Mouse (Mus musculus) cerebellum, postnatal 4 days (tissue): ENCODE results near the gene St6galnac5.

ENCODE experiments used
- DNase-seq, 2 experiments: peaks; one replicate each; pipeline ENCODE4 v3.0.0; 2022; ENCODE audit warnings: low spot score in 2 of 2, mixed read lengths in 1 of 2

Gene St6galnac5

DNA sequence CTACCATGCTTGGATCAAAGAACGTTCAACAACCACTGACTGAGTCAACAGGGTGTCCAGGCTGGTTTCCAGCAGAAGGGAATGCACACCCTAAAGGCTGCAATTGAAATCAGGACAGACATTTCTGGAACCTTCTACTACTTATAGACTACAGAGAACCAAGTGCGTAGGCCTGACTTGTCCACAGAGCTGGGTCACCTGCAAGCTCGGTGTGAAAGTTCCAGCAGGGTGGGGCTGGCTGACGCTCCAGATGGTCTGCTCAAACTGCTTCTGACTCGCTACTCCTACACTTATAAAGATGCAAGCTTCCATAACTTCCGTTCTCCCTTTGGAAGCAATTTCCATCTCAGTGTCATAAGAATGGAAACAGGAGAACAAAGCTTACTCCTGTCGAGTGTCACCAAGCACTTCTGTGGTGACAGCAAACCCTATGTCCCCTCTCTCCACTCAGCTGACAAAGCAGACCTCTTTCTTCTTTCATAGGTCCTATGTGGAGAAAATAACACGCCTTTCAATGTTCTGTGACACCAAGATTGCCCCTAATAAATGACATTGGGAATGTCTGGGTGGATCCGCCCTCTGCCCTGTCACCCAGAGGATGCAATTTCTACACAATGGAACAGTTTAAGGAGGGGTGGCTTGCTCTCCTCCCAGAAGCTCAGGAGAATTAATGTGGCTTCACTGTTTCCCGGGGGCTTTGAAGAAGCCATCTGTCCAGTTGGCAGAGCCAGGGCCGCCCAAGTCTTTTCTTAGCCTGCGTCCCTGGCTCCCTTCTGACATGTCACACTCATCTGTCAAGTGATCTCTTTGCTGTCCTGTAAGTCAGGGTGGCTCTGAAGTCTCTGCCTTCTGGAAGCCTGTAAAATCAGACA, 114.2 kb downstream of the St6galnac5 start:
- DNase-seq, result no peak

DNA sequence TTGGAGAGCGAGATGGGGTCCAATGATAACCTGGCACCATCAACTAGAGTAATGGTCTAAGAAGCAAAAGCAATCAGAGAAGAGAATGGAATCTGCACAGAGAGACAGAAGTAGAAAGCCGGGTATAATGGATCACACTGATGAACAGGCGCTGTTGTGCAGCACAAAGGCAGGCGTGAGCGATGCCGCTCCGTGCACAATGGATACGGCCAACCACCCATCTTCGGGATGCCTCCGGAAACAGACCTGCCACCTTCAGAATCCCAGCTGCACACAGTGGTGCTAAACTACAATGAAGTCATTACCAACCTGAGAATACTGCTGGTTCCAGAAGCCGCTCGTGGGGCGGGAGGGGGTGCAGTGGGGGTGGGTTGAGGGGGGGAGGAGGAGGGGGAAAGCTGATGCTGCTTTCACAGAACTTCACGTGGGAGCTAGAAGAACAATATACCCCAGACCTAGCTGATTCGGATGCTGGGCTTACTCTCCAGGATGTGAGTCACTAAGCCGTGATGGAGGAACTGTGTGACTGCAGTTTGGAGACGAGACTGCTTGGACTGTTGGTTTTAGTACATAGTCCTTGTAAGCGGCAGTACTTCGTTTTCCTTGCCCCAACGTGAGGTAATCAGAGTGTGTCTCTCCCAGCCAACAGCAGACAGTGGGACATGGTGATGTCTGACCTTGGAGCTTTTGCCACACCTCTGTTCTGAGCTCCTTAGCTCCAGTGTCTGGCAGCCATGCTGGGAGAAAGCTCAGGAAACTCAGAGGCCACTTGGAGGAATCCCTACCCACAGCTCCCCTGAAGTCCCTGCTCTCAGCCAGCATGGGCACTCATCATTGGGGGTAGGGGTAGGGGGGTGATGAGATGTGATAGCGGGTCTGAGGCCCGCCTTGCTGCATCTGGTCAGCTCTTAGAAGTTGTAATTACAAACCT, 115.7 kb downstream of the St6galnac5 start:
- DNase-seq, result no peak

DNA sequence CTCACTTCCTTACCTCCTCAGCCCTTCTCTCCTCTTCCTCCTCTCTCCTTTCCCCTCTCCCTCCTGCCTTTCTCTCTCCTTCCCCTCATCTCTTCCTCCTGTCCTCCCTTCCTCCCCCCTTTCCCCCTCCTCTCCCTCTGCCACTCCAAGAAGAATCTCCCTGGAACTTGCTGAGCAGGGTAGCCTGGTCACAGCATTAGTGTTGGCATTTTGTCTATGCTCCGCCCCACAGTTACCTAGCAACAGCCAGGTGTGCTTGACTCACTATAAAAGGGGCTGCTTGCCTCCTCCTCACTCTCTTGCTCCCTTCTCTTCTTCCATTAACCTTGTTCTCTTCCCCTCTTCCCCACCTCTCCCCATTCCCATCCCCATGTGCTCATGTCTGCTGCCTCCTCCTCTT, 120.1 kb downstream of the St6galnac5 start:
- DNase-seq, result no peak

DNA sequence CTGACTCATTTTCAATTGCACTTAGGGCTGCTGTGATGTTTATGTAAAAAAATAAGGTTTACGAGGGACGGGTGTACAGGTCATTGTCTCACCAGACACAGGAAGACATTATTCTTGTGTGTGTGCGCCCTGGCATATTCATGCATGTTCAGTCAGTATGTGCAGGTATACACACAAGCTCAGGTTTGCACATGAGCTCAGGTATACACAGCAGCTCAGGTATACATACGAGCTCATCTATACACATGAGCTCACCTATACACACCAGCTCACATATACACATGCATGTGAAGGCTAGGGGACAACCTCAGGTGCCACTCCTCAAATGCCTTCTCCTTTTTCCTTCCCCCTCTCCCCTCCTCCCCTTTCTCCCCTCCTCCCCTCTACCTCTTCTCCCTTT, 120.6 kb downstream of the St6galnac5 start:
- DNase-seq, result no peak

DNA sequence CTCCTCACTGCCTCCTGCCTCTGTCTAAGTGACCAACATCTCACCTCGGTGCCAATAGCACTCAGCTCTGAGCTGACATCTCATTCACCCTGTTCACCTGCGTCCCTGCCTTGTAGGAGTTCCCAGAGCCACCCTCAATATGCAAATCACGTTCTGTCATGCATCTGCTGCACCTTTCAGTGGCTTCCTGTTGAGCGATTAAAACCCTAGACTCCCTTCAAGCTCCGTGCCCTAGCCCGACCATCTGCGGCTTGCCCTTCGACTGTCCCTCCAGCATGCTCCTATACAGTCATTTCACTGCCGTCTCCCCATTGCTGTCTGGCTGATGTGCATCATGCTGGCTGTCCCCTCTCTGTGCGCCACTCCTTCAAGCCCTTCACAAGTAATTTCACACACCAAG, 126.0 kb downstream of the St6galnac5 start:
- no peak for DNase-seq

DNA sequence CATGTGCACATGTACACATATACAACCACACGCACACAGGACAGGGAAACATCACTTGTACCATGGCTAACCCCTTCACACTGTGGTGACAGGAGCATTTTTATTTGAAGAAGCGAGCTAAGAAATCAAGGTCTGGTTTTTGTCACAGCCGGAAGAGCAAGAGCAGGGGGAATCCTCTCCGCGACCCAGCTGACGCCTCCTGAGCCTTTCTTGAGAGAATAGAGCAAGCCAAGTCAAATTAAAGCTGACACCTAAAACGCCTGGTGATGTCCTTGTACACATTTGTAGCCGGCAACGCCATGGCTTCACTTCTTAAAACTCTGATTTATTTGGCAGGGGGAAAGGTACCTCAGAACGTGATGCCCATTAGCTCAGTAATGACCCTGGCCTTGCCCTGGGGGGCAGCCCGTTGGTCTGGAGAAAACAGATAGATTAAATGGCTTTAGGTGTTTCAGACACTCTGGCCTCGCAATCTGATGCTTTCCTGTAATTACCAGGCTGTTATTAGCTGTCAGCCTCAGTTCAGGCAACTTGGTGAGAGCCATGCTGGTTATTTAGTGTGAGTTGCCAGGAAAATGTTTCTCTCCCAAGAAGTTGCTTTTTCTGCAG, 126.9 kb downstream of the St6galnac5 start:
- no peak for DNase-seq

DNA sequence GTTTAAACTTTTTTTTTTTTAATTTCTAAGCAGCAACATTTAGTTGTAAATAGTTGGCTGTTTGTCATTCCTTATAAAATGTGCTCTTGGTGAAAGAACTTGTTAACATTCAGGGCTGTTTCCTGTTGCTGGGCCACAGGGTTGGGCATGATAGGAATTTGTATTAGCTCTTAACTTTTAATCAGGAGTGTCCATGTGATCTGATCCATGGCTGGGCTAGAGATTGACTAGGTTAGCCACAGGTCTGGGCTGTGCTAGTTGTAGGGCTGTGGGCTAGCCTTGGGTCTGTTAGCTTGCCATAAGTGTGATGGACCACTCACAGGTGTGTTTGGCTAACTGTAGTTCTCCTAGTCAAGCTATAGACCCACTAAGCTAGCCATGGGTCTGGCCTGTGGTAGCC, 138.1 kb downstream of the St6galnac5 start:
- no peak for DNase-seq

DNA sequence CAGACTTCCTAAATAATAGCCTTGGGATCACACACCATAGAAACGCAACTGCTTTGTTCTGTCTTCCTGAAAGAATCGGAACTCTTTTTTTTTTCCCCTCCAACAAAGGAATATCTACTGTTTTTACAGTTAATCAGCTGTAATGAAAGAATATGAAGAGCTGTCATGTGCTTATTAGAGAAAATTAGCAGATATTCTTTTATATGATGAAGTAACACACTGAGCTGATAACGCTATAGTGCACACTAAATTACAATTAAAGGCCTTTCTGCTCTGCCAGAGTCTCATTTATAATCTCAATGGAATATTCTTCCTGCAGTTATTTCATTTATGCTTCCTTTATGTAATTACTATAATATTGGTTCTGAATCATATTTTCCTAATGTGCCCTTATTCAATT, 139.4 kb downstream of the St6galnac5 start:
- no peak for DNase-seq

DNA sequence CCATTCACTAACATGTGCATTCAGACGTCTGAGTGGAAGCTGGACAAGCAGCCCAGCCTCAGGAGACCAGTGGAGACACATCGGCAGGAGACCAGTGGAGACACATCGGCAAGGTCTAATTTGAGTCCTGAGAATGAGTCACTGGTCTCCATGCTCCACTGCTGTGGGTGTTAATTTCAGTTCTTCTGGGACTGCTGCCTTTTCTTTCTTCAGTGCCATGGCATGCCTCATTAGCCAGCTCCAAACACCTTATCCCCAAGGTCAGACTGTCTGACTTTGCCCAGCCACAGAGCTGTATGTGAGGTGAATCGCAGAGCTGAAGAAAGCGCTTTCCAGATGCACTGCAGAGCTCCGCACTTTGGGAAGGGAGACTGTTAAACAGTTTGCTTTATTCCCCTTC, 140.8 kb downstream of the St6galnac5 start:
- DNase-seq, result no peak

DNA sequence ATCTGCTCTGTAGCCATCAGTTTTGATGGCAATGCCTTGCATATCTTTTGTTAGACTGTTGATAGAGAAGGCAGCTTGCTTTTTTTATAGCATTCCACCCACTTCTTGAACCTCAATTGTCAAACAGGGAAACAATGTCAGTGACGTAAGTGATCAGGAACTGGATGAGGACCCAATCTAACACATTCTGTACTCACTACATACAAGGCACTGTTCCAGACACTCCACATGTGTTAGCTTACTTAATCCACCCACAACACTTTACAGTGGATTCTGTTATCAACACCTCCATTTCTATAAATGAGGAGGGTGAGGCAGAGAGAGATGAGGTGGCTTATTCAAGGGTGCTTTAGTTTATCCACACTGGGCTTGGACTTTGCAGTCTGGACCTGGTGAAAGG, 144.1 kb downstream of the St6galnac5 start:
- no peak for DNase-seq

DNA sequence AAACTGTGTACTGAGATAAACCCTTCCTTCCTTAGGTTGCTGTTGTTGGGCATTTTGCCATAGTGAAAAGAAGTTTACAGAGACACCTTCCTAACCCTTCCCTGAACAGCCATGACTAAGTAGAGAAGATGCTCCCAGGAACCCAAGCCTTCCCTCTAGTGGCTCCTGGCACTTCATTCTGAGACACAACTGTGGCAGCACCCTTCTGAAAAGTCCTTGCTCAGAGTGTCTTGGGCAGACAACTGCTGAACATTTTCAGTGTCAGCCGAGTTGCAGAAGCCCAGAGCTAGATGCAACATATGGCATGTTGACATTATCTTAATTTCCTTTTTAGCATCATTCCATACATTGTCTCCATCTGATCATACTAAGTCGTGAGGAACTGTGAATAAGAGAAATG, 144.6 kb downstream of the St6galnac5 start:
- DNase-seq, result no peak

DNA sequence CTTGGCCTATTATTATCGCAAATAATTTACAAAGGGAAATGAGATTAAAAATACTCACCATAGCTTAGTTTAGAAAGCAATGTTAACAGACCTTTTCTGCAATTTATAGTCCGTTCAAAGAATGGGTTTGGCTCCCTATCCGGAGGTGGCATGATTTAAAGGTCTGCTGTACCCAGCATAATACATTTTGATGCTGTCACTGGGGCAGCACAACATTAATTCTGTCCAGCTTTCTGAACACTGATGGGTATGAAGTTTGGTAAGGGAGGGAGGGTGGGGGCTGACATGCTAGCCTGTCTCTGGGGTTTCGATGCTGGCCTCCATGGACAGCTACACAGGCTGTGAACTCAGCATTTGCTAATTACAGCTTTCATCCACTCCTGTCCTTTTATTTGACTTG, 149.6 kb downstream of the St6galnac5 start:
- no peak for DNase-seq

DNA sequence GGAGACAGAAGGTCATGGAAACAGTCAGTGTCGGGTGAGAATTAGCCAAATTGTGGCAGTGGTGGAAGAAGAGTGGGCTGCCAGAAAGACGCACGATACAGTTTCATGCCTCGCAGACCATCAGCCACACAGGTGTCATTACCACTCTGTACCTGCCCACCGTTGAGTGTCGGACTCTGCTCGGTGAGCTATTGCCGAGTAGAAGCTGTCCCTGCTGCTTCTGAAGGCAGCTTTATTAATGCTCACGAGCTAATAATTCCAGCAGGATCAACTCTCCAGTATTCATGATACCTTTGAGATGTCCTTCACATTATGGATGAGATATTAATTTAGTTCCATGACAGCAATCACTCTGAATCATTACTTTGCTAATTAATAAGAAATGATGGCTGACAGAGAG, 150.1 kb downstream of the St6galnac5 start:
- DNase-seq, result no peak

DNA sequence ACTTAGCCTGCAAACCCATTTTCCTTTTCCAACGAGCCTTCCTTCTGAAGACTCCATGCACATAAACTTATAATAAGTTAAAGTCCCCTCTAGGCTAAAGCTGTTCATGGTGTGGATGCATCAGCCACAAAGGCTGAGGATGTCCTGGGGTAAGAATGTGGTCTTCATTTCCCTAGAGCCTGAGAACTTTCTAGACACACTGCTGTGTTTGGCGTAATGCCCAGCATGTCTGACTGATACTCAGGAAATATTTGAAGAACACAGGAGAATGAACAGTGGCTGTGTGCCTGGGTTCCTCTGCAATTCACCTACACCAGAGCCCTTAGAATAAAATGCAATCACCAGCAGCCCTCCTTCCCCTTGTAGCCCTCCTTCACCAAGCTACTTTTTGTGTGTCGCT, 150.7 kb downstream of the St6galnac5 start:
- no peak for DNase-seq

DNA sequence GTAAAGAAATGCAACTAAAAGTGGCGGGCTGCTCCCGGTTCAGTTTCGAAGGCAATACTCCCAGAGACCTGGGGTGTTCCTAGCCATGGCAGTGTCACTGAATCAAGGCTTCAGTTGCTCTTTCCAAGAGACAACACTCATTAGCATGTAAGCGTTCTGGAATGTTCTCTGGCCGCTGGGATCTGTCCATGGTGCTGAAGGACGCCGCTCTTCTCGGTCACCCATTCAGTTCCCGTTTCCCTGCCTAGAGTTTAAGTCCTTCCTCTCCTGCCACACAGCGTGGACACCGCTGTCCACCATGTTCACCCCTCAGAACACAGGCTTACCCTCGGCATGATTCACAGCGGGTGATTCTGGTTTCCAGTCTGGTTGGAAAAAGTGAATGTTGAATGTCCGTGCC, 160.8 kb downstream of the St6galnac5 start:
- peak in 1 of 2 experiments; percentile 36 for DNase-seq

DNA sequence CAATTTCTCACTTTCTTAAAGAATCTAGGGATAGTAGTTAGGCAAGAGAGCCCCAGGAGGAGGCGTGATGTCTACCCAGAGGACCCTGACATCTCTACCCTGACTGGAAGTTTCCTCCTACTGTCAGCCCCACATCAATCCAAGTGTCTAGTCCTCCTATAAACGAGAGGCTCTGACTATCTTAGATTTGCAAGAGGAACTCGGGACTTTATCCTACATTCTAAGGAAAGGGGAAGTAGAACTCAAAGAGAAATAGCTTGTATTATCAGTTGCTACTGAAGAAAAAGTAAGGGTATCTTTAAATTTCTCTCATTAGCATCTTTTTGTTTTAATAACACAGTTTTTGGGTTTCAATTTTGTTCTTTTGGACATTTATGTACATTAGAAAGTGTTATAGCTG, 161.6 kb downstream of the St6galnac5 start:
- DNase-seq, result no peak

DNA sequence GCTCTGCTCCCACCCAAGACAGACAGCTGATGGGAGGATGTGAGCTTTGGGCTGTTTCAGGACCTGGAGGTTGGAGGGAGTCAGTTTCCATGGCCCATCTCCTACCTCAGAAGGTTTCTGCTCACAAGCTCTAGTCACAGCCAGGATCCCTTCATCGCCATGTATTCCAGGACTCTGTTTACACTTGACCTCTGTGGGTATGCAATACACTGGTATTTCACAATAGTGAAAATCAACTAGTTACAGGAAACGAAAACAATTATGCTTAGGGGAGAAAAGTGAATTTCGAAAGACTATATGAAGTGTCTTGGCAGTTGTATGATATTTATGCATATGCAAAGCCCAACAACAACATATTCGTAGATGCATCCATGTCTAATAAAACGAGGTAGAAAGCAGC, 166.9 kb downstream of the St6galnac5 start:
- no peak for DNase-seq

DNA sequence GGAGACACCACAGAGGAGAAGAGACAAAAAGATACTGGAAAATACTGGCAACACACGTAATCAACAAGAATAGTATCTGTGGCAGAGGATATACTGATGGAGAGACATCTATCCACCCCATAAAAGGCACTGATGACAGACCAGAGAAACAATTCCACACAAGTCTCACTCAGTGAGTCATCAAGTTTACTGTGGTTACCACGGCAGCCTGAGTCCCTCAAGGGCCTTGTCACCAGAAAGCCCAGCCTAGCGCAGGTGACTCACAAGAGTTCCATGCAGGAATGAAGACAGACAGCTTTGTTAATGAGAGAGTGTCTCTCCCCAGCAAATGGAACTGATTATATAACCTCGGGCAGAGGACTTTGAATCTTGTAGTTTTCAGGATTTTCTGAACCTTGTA, 168.1 kb downstream of the St6galnac5 start:
- no peak for DNase-seq

DNA sequence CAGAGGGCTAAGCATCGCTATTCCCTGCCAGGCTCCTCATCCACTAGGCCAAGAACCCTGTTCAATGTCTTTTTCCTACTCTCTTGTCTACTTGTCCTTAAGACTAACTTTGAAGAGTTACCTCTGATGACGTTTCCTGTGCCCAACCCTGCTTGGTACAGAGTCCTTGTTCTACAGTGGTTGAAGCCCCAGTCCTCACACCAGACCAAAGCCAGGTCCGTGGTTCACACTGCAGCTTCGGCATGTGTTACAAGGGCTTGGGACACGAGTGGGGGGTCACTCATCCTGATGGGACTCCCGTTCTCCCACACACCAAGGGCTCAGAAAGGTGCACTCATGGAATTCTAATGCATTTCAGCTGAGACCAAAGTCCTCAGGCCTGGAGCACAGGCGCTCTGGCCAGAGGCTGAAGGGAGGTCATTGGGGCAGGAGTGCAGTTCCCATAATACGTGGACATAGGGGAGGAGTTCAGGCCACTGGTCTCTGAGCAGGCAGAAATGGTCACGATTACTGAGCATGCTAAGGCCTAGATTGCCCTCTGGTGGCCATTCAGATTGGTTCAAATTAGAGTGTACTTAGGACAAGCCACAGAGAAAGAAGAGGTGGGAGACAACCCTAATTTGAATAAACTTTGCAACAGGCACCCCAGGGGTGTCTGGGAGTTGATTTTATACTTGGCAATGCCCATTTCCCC, 182.2 kb downstream of the St6galnac5 start:
- peak in 1 of 2 experiments; percentile 19 for DNase-seq

DNA sequence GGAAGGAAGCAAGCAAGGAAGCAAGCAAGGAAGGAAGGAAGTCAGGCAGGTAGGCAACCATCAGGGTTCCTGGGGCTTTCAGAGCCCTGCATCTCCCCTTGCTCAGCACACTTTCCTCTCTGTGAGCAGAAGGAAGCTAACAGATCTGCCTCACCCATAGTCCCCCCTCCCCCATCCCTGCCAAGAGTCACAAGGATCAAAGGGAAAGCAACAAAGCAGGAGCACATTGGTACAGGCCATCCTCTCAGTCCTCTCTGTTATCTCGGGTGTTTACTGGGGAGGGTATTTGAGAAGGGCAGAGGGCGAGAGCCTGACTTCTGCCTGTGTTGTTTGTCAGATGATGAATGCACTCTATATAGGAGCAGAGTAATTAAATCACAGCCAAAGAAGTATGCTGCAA, 184.7 kb downstream of the St6galnac5 start:
- no peak for DNase-seq

DNA sequence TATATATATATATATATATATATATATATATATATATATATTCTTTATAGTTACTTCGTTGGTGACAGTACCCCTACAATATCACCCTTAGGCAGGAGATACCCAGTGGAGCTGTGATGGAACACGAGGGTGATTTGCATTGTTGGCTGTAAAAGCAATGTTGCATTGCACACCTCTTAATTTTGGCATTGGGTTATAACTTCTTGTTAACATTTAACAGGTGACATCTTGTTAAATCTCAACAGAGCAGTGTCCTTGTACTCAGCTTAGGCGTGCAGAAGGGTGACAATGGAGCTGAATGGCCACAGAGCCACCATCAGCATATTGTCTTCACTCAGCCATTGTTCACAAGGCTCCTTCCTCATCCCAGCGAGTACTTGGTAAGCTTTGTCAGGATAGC, 185.8 kb downstream of the St6galnac5 start:
- DNase-seq, result no peak

DNA sequence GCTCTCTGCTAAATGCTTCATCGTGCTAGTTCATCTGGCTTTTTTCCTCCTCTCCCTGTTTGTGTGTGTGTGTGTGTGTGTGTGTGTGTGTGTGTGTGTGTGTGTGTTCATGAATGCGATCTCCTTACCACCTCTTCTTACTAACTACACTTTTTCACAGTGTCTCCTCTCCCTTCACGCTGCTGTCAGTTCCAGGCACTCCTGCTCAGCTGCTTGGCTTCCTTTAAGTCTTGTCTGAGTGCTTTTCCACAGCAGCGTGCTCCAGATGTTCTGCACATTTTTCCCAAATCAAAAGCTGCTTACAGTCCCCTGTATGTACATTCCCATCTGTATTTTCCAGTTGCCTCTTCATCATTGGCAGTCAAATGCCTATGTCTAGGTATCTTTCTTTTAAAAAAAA, 189.0 kb downstream of the St6galnac5 start:
- no peak for DNase-seq
